Mouse (Mus musculus) embryonic facial prominence, embryonic 11.5 days (tissue): ENCODE measurements around the gene Sox30. TPM values are rescaled to one million over a fixed set of nuclear protein-coding genes. Genes with fewer than 3 reads are reported as not detected.

Source experiments
- ATAC-seq: fragments of 200-750 bp; cut with Nextera tagmentation; replicated peaks from 2 replicates; pipeline ENCODE4 v1.8.0; 2017; ENCODE audit warnings: low read depth; ENCODE audit not compliant: insufficient number of reproducible peaks, low FRiP score, low TSS enrichment
- DNase-seq: peaks from one replicate; pipeline ENCODE4 v3.0.0-alpha.2; 2015; ENCODE audit warnings: low spot score
- H3K27ac ChIP-seq: fragments of 300-500 bp; sonication (generic); replicated peaks from 2 replicates; pipeline ENCODE4 v1.5.1; 2014; ENCODE audit warnings: mild to moderate bottlenecking, low read depth, low read length, control low read depth
- H3K27me3 ChIP-seq: fragments of 300-500 bp; sonication (generic); 2 replicates; pipeline ENCODE4 v1.6.1; 2014; ENCODE audit warnings: mild to moderate bottlenecking, low read length, moderate library complexity, mixed read lengths; ENCODE audit not compliant: control insufficient read depth, insufficient read depth
- H3K36me3 ChIP-seq: fragments of 300-500 bp; sonication (generic); replicated peaks from 2 replicates; pipeline ENCODE4 v1.6.1; 2014; ENCODE audit warnings: low read depth, mild to moderate bottlenecking, low read length, moderate library complexity, mixed read lengths; ENCODE audit not compliant: control insufficient read depth, insufficient read depth
- H3K4me1 ChIP-seq: fragments of 300-500 bp; sonication (generic); 2 replicates; pipeline ENCODE4 v1.6.1; 2014; ENCODE audit warnings: low read length, mixed read lengths; ENCODE audit not compliant: control insufficient read depth, insufficient read depth
- H3K4me2 ChIP-seq: fragments of 300-500 bp; sonication (generic); 2 replicates; pipeline ENCODE4 v1.6.1; 2014; ENCODE audit warnings: low read depth, mild to moderate bottlenecking, control low read depth, low read length, moderate library complexity
- H3K4me3 ChIP-seq: fragments of 300-500 bp; sonication (generic); 2 replicates; pipeline ENCODE4 v1.5.1; 2014; ENCODE audit warnings: low read depth, low read length, control low read depth
- H3K9ac ChIP-seq: fragments of 300-500 bp; sonication (generic); replicated peaks from 2 replicates; pipeline ENCODE4 v1.6.1; 2014; ENCODE audit warnings: mild to moderate bottlenecking, control low read depth, low read length
- H3K9me3 ChIP-seq: fragments of 300-500 bp; sonication (generic); replicated peaks from 2 replicates; pipeline ENCODE4 v1.6.1; 2016; ENCODE audit warnings: mild to moderate bottlenecking, low read length, inconsistent platforms, mixed read lengths; ENCODE audit not compliant: control insufficient read depth
- WGBS: fragments of 180-500 bp; shearing (Covaris S2); extraction: QIAGEN DNeasy Blood & Tissue Kit; methylation state at CpG from one replicate; pipeline ENCODE4 v1.1.7; 2014; 5-methylcytosine and 5-hydroxymethylcytosine counted together
- polyA plus RNA-seq: library from polyadenylated mRNA; unstranded; fragments of >200 nt; fragmentation: Nextera tagmentation; extraction: Ambion mirVana; gene quantifications from 2 replicates; pipeline ENCODE4 v1.2.1, GENCODE M21; 2014

Gene Sox30
- polyA plus RNA-seq, 1 experiment from 2014 or later, result 0.22 TPM

GRCm38 (mm10) chr11:46021850-46022249, 41.7 kb downstream of the Sox30 start:
- H3K36me3 ChIP-seq, result no peaks in the 10 kb centered on the region
- no peak overlapping the region for H3K4me3 ChIP-seq
- DNase-seq (no peak), ATAC-seq (no peak)
- no peak overlapping the region for H3K4me2 ChIP-seq
- H3K27me3 ChIP-seq, result no peaks in the 10 kb centered on the region
- H3K9ac ChIP-seq, result no peak overlapping the region
- H3K4me1 ChIP-seq, result no peaks in the 10 kb centered on the region
- H3K9me3 ChIP-seq, result no peaks in the 10 kb centered on the region
- no peak overlapping the region for H3K27ac ChIP-seq

DNA sequence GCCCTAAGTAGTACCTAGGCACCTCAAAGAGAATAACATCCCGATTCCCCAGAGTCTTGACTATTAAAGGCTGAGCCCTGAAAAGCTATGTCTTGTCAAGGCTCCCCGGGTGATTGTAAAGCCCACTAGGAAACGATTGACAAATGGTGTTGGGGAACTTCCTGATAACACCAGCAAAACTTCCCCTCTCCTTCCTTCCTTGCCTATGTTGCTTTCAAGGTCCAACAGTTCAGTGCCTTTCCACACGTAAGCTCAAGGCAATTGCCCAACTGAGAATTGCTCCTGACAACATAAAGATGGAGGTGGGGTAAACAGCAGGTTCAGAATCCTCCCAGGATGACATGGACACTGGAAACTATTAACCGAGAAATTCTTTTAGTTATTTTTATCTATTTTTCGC, 42.9 kb downstream of the Sox30 start:
- Histone ChIP-seq H3K4me1 (no peaks in the 10 kb centered on the region), H3K36me3 (no peaks in the 10 kb centered on the region), H3K27ac (no peak overlapping the region), H3K4me3 (no peak overlapping the region), H3K4me2 (no peak overlapping the region), H3K9me3 (no peaks in the 10 kb centered on the region), H3K9ac (no peak overlapping the region), H3K27me3 (no peaks in the 10 kb centered on the region)
- ATAC-seq, result no peak
- DNase-seq, result no peak
- WGBS, result 82% methylated on average over 6 of the region's 6 CpGs

GRCm38 (mm10) chr11:46025962-46026392, 45.9 kb downstream of the Sox30 start:
- H3K9ac ChIP-seq, result no peak overlapping the region
- H3K4me2 ChIP-seq, result no peak overlapping the region
- no peak overlapping the region for H3K27ac ChIP-seq
- 30% methylated on average over 7 of the region's 7 CpGs for WGBS
- H3K4me1 ChIP-seq, result no peaks in the 10 kb centered on the region
- DNase-seq, result peak; percentile 2
- H3K27me3 ChIP-seq, result no peaks in the 10 kb centered on the region
- no peaks in the 10 kb centered on the region for H3K36me3 ChIP-seq
- no peak for ATAC-seq
- no peaks in the 10 kb centered on the region for H3K9me3 ChIP-seq
- no peak overlapping the region for H3K4me3 ChIP-seq

- H3K4me2 ChIP-seq, result no peak overlapping the region
- H3K4me1 ChIP-seq, result no peaks in the 10 kb centered on the region
- no peak overlapping the region for H3K27ac ChIP-seq
- H3K4me3 ChIP-seq, result no peak overlapping the region
- H3K9me3 ChIP-seq, result no peaks in the 10 kb centered on the region
- peak; percentile 16 for DNase-seq
- no peak overlapping the region for H3K9ac ChIP-seq
- 76% methylated on average over 6 of the region's 6 CpGs for WGBS
- H3K27me3 ChIP-seq, result no peaks in the 10 kb centered on the region
- no peak for ATAC-seq
- H3K36me3 ChIP-seq, result no peaks in the 10 kb centered on the region
These were observed 48.1 kb downstream of the Sox30 start for GRCm38 (mm10) chr11:46027952-46028814.

DNA sequence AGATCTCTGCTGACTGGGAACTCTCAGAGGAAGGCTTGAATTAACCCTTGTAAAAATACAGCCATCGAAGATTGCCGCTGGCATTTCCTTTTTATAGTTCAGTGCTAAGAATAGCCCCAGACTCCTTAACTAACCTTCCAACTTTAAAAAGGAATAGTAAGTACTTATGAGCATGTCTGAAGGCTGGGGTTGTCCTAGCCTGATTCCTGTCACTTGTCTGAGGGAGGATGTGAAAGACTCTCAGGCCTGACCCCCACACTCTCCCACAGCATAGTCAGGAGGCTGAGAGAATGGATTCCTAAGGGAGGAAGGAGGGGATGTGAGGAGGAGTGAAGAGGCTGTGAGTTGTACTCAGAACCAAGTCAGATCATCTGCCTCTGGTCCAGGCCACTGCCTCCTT, 49.4 kb downstream of the Sox30 start:
- H3K9ac ChIP-seq, result no peak overlapping the region
- H3K4me2 ChIP-seq, result no peak overlapping the region
- no peak overlapping the region for H3K4me3 ChIP-seq
- no peaks in the 10 kb centered on the region for H3K36me3 ChIP-seq
- WGBS, result 34% methylated on average over 2 of the region's 2 CpGs
- no peak overlapping the region for H3K27ac ChIP-seq
- ATAC-seq (no peak), DNase-seq (peak; percentile 15)
- H3K4me1 ChIP-seq, result no peaks in the 10 kb centered on the region
- H3K9me3 ChIP-seq, result no peaks in the 10 kb centered on the region
- H3K27me3 ChIP-seq, result no peaks in the 10 kb centered on the region

DNA sequence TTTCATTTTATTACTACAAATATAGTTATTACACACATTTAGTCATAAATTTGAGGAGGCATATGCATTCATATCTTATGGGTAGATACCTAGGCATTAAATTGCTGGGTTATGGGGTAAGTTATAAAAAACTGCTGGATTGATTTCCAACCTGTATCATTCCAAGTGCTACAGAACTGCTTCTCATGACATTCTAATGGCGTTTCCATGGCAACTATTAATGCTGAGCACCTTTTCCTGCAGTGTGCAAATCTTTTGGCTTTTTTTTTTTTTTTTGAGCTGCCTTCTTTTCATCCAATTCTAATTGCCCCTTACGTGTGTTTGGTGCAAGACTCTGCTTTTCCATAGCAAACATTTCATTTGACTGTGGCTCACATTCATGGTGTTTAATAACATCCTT, 49.9 kb downstream of the Sox30 start:
- no peak overlapping the region for H3K4me2 ChIP-seq
- no peaks in the 10 kb centered on the region for H3K36me3 ChIP-seq
- H3K9me3 ChIP-seq, result no peaks in the 10 kb centered on the region
- H3K4me1 ChIP-seq, result no peaks in the 10 kb centered on the region
- no peak overlapping the region for H3K9ac ChIP-seq
- no peak for DNase-seq
- no peak overlapping the region for H3K27ac ChIP-seq
- no peak overlapping the region for H3K4me3 ChIP-seq
- 72% methylated on average over 2 of the region's 2 CpGs for WGBS
- no peaks in the 10 kb centered on the region for H3K27me3 ChIP-seq
- no peak for ATAC-seq

GRCm38 (mm10) chr11:46031470-46031869, 51.4 kb downstream of the Sox30 start:
- ATAC-seq, result no peak
- no peak overlapping the region for H3K4me2 ChIP-seq
- no peak for DNase-seq
- no peaks in the 10 kb centered on the region for H3K36me3 ChIP-seq
- no peak overlapping the region for H3K27ac ChIP-seq
- WGBS, result 63% methylated on average over 3 of the region's 3 CpGs
- no peaks in the 10 kb centered on the region for H3K4me1 ChIP-seq
- H3K27me3 ChIP-seq, result no peaks in the 10 kb centered on the region
- no peaks in the 10 kb centered on the region for H3K9me3 ChIP-seq
- no peak overlapping the region for H3K9ac ChIP-seq
- H3K4me3 ChIP-seq, result no peak overlapping the region

GRCm38 (mm10) chr11:46032956-46033355, 52.8 kb downstream of the Sox30 start:
- no peak overlapping the region for H3K27ac ChIP-seq
- WGBS, result 91% methylated on average over 7 of the region's 7 CpGs
- DNase-seq (no peak), ATAC-seq (no peak)
- H3K9ac ChIP-seq, result no peak overlapping the region
- no peaks in the 10 kb centered on the region for H3K4me1 ChIP-seq
- no peaks in the 10 kb centered on the region for H3K9me3 ChIP-seq
- no peaks in the 10 kb centered on the region for H3K27me3 ChIP-seq
- no peak overlapping the region for H3K4me2 ChIP-seq
- no peaks in the 10 kb centered on the region for H3K36me3 ChIP-seq
- no peak overlapping the region for H3K4me3 ChIP-seq
